Mouse (Mus musculus) thymus, postnatal 14 days (tissue): Measurements from ENCODE around the gene Igsf3.
A peak's percentile ranks its signal among the peaks of the same experiment; 100 is the strongest.

ENCODE experiments used
- DNase-seq: peaks from one replicate; pipeline ENCODE4 v3.0.0; 2021

The Igsf3 gene

GRCm38 (mm10) chr3:101377256-101378024 is 557 bp downstream of the Igsf3 start:
- no peak for DNase-seq

- DNase-seq = peak; percentile 17
Observed at GRCm38 (mm10) chr3:101378102-101378501, 1.2 kb downstream of the Igsf3 start.

GRCm38 (mm10) chr3:101379789-101380188 is 2.9 kb downstream of the Igsf3 start:
- no peak for DNase-seq

- DNase-seq = no peak
Observed at GRCm38 (mm10) chr3:101381691-101382090, 4.8 kb downstream of the Igsf3 start.

- no peak for DNase-seq
Observed at GRCm38 (mm10) chr3:101382751-101383150, 5.9 kb downstream of the Igsf3 start.

- no peak for DNase-seq
Observed at GRCm38 (mm10) chr3:101386430-101387016, 9.6 kb downstream of the Igsf3 start.

- no peak for DNase-seq
Observed at GRCm38 (mm10) chr3:101387849-101388248, 11.0 kb downstream of the Igsf3 start.

GRCm38 (mm10) chr3:101389566-101389965 is 12.7 kb downstream of the Igsf3 start:
- DNase-seq = no peak

GRCm38 (mm10) chr3:101390472-101390871 is 13.6 kb downstream of the Igsf3 start:
- DNase-seq = no peak

GRCm38 (mm10) chr3:101391991-101392390 is 15.1 kb downstream of the Igsf3 start:
- no peak for DNase-seq

GRCm38 (mm10) chr3:101393103-101393644 is 16.3 kb downstream of the Igsf3 start:
- no peak for DNase-seq

- DNase-seq = no peak
Observed at GRCm38 (mm10) chr3:101393659-101394539, 17.0 kb downstream of the Igsf3 start.

GRCm38 (mm10) chr3:101395341-101395740 is 18.5 kb downstream of the Igsf3 start:
- no peak for DNase-seq

- DNase-seq = no peak
Observed at GRCm38 (mm10) chr3:101396061-101396460, 19.2 kb downstream of the Igsf3 start.

- DNase-seq = no peak
Observed at GRCm38 (mm10) chr3:101396726-101397263, 19.9 kb downstream of the Igsf3 start.

GRCm38 (mm10) chr3:101397422-101397821 is 20.5 kb downstream of the Igsf3 start:
- no peak for DNase-seq

- no peak for DNase-seq
Observed at GRCm38 (mm10) chr3:101398071-101398786, 21.3 kb downstream of the Igsf3 start.

GRCm38 (mm10) chr3:101398877-101399276 is 22.0 kb downstream of the Igsf3 start:
- no peak for DNase-seq

- DNase-seq = no peak
Observed at GRCm38 (mm10) chr3:101401501-101401900, 24.6 kb downstream of the Igsf3 start.

GRCm38 (mm10) chr3:101404620-101405415 is 27.9 kb downstream of the Igsf3 start:
- DNase-seq = no peak

GRCm38 (mm10) chr3:101405495-101405894 is 28.6 kb downstream of the Igsf3 start:
- DNase-seq = no peak
